Mouse (Mus musculus): ENCODE measurements at regions not wholly inside any gene's neighbourhood (a gene's known extent, or its start where the extent isn't known, plus 50 kb on each side); places are given as distances from the start of the nearest gene placed in this dataset.

- 1% methylated on average over 5 of the region's 5 CpGs for WGBS
- peaks cover 30% of the 10 kb centered on the region for H3K4me1 ChIP-seq
- no peaks in the 10 kb centered on the region for H3K9me3 ChIP-seq (replicated peaks)
- 0 out of 2 replicates have a peak overlapping the region, but pooled peaks have one; percentile 30 for H3K4me3 ChIP-seq
- peaks cover 65% of the 10 kb centered on the region for H3K27me3 ChIP-seq (ENCODE audit: low read depth, poor library complexity, severe bottlenecking)
- no peaks in the 10 kb centered on the region for H3K36me3 ChIP-seq
- H3K27ac ChIP-seq, result peak overlapping the region; percentile 92
- DNase-seq (ENCODE audit: low spot score), result peak; percentile 66
These were observed 63.9 kb downstream of the Ddx3x start for GRCm38 (mm10) chrX:13344701-13345100.

- H3K27ac ChIP-seq, result peak overlapping the region; percentile 92
- peaks cover 30% of the 10 kb centered on the region for H3K4me1 ChIP-seq
- DNase-seq (ENCODE audit: low spot score), result peak; percentile 54
- H3K36me3 ChIP-seq, result no peaks in the 10 kb centered on the region
- H3K4me3 ChIP-seq, result peak overlapping the region; percentile 30; the same call in 1 of the 2 replicates
- H3K9me3 ChIP-seq (replicated peaks), result no peaks in the 10 kb centered on the region
- peaks cover 68% of the 10 kb centered on the region for H3K27me3 ChIP-seq (ENCODE audit: low read depth, poor library complexity, severe bottlenecking)
- WGBS, result 4% methylated on average over 5 of the region's 5 CpGs
These were observed 64.4 kb downstream of the Ddx3x start for GRCm38 (mm10) chrX:13345126-13345525.

GRCm38 (mm10) chrX:13346011-13346631 lies 65.4 kb downstream of the Ddx3x start:
- H3K27me3 ChIP-seq (ENCODE audit: low read depth, poor library complexity, severe bottlenecking), result peaks cover 78% of the 10 kb centered on the region
- H3K27ac ChIP-seq, result peak overlapping the region; percentile 92
- peak overlapping the region; percentile 52 for H3K4me3 ChIP-seq

GRCm38 (mm10) chrX:13346696-13347026 lies 65.9 kb downstream of the Ddx3x start:
- H3K27me3 ChIP-seq (ENCODE audit: low read depth, poor library complexity, severe bottlenecking), result peaks cover 84% of the 10 kb centered on the region
- H3K27ac ChIP-seq, result peak overlapping the region; percentile 92
- DNase-seq (ENCODE audit: low spot score), result no peak
- no peaks in the 10 kb centered on the region for H3K36me3 ChIP-seq
- H3K9me3 ChIP-seq (replicated peaks), result no peaks in the 10 kb centered on the region
- H3K4me3 ChIP-seq, result peak overlapping the region; percentile 52
- peaks cover 30% of the 10 kb centered on the region for H3K4me1 ChIP-seq
- 9% methylated on average over 5 of the region's 5 CpGs for WGBS

More at GRCm38 (mm10) chrX:13346011-13346631, 65.4 kb downstream of the Ddx3x start:
- WGBS, result 6% methylated on average over 21 of the region's 21 CpGs
- DNase-seq (ENCODE audit: low spot score), result peak; percentile 48
- Histone ChIP-seq H3K36me3 (no peaks in the 10 kb centered on the region), H3K4me1 (peaks cover 30% of the 10 kb centered on the region), H3K9me3 (replicated peaks) (no peaks in the 10 kb centered on the region)

- Histone ChIP-seq H3K27me3 (ENCODE audit: low read depth, poor library complexity, severe bottlenecking) (peaks cover 89% of the 10 kb centered on the region), H3K4me3 (peak overlapping the region; percentile 52), H3K4me1 (peaks cover 30% of the 10 kb centered on the region), H3K27ac (peak overlapping the region; percentile 92), H3K36me3 (no peaks in the 10 kb centered on the region), H3K9me3 (replicated peaks) (no peaks in the 10 kb centered on the region)
- DNase-seq (ENCODE audit: low spot score), result peak; percentile 72
- 5% methylated on average over 27 of the region's 27 CpGs for WGBS
These were observed 66.5 kb downstream of the Ddx3x start for GRCm38 (mm10) chrX:13347027-13347840.

- Histone ChIP-seq H3K27ac (no peak overlapping the region), H3K4me1 (peaks cover 29% of the 10 kb centered on the region), H3K27me3 (ENCODE audit: low read depth, poor library complexity, severe bottlenecking) (peaks cover 98% of the 10 kb centered on the region), H3K9me3 (replicated peaks) (no peaks in the 10 kb centered on the region), H3K4me3 (no peak overlapping the region), H3K36me3 (no peaks in the 10 kb centered on the region)
- no peak for DNase-seq (ENCODE audit: low spot score)
- WGBS, result 73% methylated on average over 1 of the region's 1 CpGs
These were observed 67.6 kb downstream of the Ddx3x start for GRCm38 (mm10) chrX:13348415-13348814.

- WGBS, result 95% methylated on average over 3 of the region's 3 CpGs
- DNase-seq (ENCODE audit: low spot score), result no peak
- no peaks in the 10 kb centered on the region for H3K9me3 ChIP-seq (replicated peaks)
- no peak overlapping the region for H3K27ac ChIP-seq
- no peak overlapping the region for H3K4me3 ChIP-seq
- no peaks in the 10 kb centered on the region for H3K36me3 ChIP-seq
- H3K4me1 ChIP-seq, result peaks cover 11% of the 10 kb centered on the region
- peaks cover 98% of the 10 kb centered on the region for H3K27me3 ChIP-seq (ENCODE audit: low read depth, poor library complexity, severe bottlenecking)
These were observed 69.7 kb downstream of the Ddx3x start for GRCm38 (mm10) chrX:13350461-13350860.

- Histone ChIP-seq H3K4me1 (no peaks in the 10 kb centered on the region), H3K9me3 (replicated peaks) (no peaks in the 10 kb centered on the region), H3K36me3 (no peaks in the 10 kb centered on the region), H3K4me3 (no peak overlapping the region), H3K27ac (no peak overlapping the region), H3K27me3 (ENCODE audit: low read depth, poor library complexity, severe bottlenecking) (peaks cover 82% of the 10 kb centered on the region)
- 77% methylated on average over 5 of the region's 5 CpGs for WGBS
- DNase-seq (ENCODE audit: low spot score), result no peak
These were observed 76.5 kb downstream of the Ddx3x start for GRCm38 (mm10) chrX:13357149-13357783.

GRCm38 (mm10) chrX:13357973-13358372 lies 77.2 kb downstream of the Ddx3x start:
- WGBS, result 89% methylated on average over 3 of the region's 3 CpGs
- no peak overlapping the region for H3K4me3 ChIP-seq
- H3K27me3 ChIP-seq (ENCODE audit: low read depth, poor library complexity, severe bottlenecking), result peaks cover 82% of the 10 kb centered on the region
- H3K27ac ChIP-seq, result no peak overlapping the region
- DNase-seq (ENCODE audit: low spot score), result no peak
- no peaks in the 10 kb centered on the region for H3K36me3 ChIP-seq
- H3K9me3 ChIP-seq (replicated peaks), result no peaks in the 10 kb centered on the region
- H3K4me1 ChIP-seq, result no peaks in the 10 kb centered on the region

GRCm38 (mm10) chrX:13360436-13360835 lies 79.7 kb downstream of the Ddx3x start:
- H3K9me3 ChIP-seq (replicated peaks), result no peaks in the 10 kb centered on the region
- peaks cover 75% of the 10 kb centered on the region for H3K27me3 ChIP-seq (ENCODE audit: low read depth, poor library complexity, severe bottlenecking)
- DNase-seq (ENCODE audit: low spot score), result no peak
- H3K27ac ChIP-seq, result no peak overlapping the region
- no peak overlapping the region for H3K4me3 ChIP-seq
- 94% methylated on average over 5 of the region's 5 CpGs for WGBS
- H3K36me3 ChIP-seq, result no peaks in the 10 kb centered on the region
- no peaks in the 10 kb centered on the region for H3K4me1 ChIP-seq

GRCm38 (mm10) chrX:13370319-13370718 lies 89.5 kb downstream of the Ddx3x start:
- H3K9me3 ChIP-seq (replicated peaks), result no peaks in the 10 kb centered on the region
- no peak overlapping the region for H3K27ac ChIP-seq
- no peaks in the 10 kb centered on the region for H3K4me1 ChIP-seq
- no peak overlapping the region for H3K4me3 ChIP-seq
- WGBS, result 93% methylated on average over 4 of the region's 4 CpGs
- no peak for DNase-seq (ENCODE audit: low spot score)
- peaks cover 63% of the 10 kb centered on the region for H3K27me3 ChIP-seq (ENCODE audit: low read depth, poor library complexity, severe bottlenecking)
- no peaks in the 10 kb centered on the region for H3K36me3 ChIP-seq

GRCm38 (mm10) chrX:13372752-13373151 lies 92.0 kb downstream of the Ddx3x start:
- WGBS, result 81% methylated on average over 4 of the region's 4 CpGs
- Histone ChIP-seq H3K36me3 (no peaks in the 10 kb centered on the region), H3K27ac (no peak overlapping the region), H3K27me3 (ENCODE audit: low read depth, poor library complexity, severe bottlenecking) (peaks cover 71% of the 10 kb centered on the region), H3K4me1 (no peaks in the 10 kb centered on the region), H3K9me3 (replicated peaks) (no peaks in the 10 kb centered on the region), H3K4me3 (no peak overlapping the region)
- DNase-seq (ENCODE audit: low spot score), result no peak

GRCm38 (mm10) chrX:13386354-13386753 lies 79.6 kb upstream of the Nyx start:
- H3K27ac ChIP-seq, result no peak overlapping the region
- 90% methylated on average over 9 of the region's 9 CpGs for WGBS
- H3K27me3 ChIP-seq (ENCODE audit: low read depth, poor library complexity, severe bottlenecking), result peaks cover 17% of the 10 kb centered on the region; the same call in 1 of the 2 replicates
- no peaks in the 10 kb centered on the region for H3K4me1 ChIP-seq
- no peak overlapping the region for H3K4me3 ChIP-seq
- H3K9me3 ChIP-seq (replicated peaks), result no peaks in the 10 kb centered on the region
- DNase-seq (ENCODE audit: low spot score), result no peak
- H3K36me3 ChIP-seq, result no peaks in the 10 kb centered on the region
